Comparison of ENCODE assay signal across 8 mouse cellular contexts in genomic region chr4:120248800-120249261, GRCm38 (mm10). TPM values are rescaled to one million over a fixed set of nuclear protein-coding genes. Genes with fewer than 3 reads are reported as not detected.
A peak's percentile ranks its signal among the peaks of the same experiment; 100 is the strongest.
DNase-seq lines count a peak whose midpoint lies in the region; TF ChIP-seq lines count a peak whose summit lies in the region.

No protein-coding gene starts in this region.

- H3K4me3 ChIP-seq in layer of hippocampus, adult 2 months = no peak overlapping the region

- intact Hi-C loops in heart, postnatal 10 days (cut with DNase I) = loop anchor here (2.0 kb wide), 1 partner anchor 28 kb away; no protein-coding TSS in a partner anchor

- H3K27ac ChIP-seq in layer of hippocampus, adult 2 months = peak overlapping the region; percentile 75

- TF ChIP-seq CTCF in layer of hippocampus, adult 2 months (conservative IDR thresholded peaks at IDR 0.05) = no peak

- peak; percentile 77 for DNase-seq in testis, postnatal 10 days (ENCODE audit: low spot score)
- DNase-seq in testis, postnatal 14 days (ENCODE audit: low spot score) = no peak
- peak; percentile 31 for DNase-seq in forelimb bud, embryonic 11.5 days (ENCODE audit: low read depth, low spot score)
- peak; percentile 93 to 94 for DNase-seq in heart, postnatal 10 days
- peak; percentile 81 for DNase-seq in layer of hippocampus, adult 2 months (ENCODE audit: low spot score in 2 of 2)
- peak; percentile 78 for DNase-seq in lung, postnatal 10 days
- DNase-seq in right cerebral cortex, postnatal 25 days = peak; percentile 73
- no peak for DNase-seq in spleen, adult 18-20 months

RNA-seq across cellular contexts. Expression of gene Foxo6, which starts 38.3 kb away (rescaled TPM):
- total RNA-seq in heart, postnatal 10 days (2021) = 1 to 10 TPM; 4.9 to 7.9 TPM
- 10 to 100 TPM; 32.8 to 32.9 TPM for total RNA-seq in layer of hippocampus, adult 2 months (2021)

Comparison
In these comparisons a context has a peak if more than half of its experiments do, and no peak if none do; other contexts are left out.
1. DNase-seq: peak in testis, postnatal 10 days (single experiment), forelimb bud, embryonic 11.5 days (single experiment), heart, postnatal 10 days (2 of 2), layer of hippocampus, adult 2 months (2 of 2), lung, postnatal 10 days (single experiment) and right cerebral cortex, postnatal 25 days (single experiment); none in testis, postnatal 14 days (single experiment) and spleen, adult 18-20 months (0 of 2).